Mouse (Mus musculus) CD4-positive helper T cell, adult 2 months (primary cell): Measurements from ENCODE around the gene Mrpl20.
A peak's percentile ranks its signal among the peaks of the same experiment; 100 is the strongest.

Experiments used
- DNase-seq: peaks from one replicate; pipeline ENCODE4 v3.0.0-alpha.2; 2012; ENCODE audit warnings: low read depth, missing footprints, low spot score

The Mrpl20 gene

DNA sequence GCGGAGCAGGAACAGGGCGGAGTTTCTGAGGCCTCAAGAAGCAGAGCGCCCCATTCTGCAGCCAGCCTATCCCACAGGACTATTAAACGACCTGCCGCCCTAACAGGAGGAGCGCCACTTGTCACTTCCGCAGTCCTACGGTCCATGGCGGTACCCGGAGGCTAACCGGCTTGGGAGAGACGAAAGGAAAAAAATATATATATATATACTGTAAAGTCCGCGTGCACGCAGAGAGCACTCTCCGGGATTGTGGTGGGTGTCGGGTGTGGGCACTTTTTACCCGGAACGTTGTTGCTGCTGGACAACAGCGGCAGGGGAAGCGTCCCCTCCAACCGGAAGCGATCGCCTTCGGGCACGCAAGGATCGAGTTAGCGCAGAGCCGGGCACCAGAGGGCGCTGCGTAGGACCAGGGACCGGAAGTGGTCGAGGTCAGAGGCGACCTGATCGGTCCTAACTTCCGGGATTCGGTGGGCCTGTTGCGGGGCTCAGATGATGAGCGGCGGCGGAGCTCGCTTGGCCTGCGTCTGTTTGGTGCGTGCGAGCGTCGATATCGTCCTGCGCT lies 28.6 kb downstream of the Mrpl20 start, which contains the start of gene Aurkaip1:
Gene Aurkaip1 (plus strand): TSS at position 68 of the 562 bp plus-strand sequence.
- DNase-seq: peak; percentile 91

DNA sequence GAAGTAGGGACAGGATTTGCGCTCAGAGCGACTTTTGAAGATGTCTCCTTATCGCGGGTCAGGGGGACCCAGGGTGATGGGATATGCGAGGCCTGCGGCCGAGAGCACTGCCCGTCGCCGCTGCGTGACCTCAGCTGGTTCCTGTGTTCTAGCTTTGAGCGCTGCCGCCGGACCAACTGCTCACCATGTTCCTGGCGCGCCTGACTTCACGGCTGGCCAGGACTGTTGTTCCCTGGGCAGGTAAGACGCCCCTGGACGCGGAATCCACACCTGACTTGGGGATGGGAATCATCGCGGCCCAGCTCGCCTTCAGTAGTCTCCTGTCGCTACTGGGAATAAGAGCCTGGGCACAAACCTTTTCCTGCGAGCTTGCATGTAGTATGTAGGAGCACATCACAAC lies 29.2 kb downstream of the Mrpl20 start:
- DNase-seq: no peak

GRCm38 (mm10) chr4:155832321-155832720 lies 29.6 kb downstream of the Mrpl20 start:
- no peak for DNase-seq

DNA sequence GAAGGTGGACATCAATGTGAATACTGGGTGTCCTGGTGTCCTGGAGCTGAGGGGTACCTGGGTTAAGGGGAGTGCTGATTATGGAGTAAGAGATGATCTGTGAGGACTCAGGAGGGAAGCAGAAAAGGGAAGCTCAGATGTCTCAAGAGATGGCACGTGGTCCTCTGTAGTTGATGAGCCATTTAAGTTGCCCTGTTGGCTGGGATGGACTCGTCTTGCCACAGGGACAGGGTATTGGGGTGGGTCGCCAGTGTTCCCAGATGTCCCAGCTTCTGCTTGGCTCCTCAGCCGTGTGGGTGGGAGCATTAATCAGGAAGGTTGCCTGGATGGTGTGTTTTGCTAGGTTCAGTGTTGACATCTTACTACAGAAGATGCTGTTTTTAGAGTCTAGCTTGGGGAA lies 30.6 kb downstream of the Mrpl20 start:
- DNase-seq: no peak

- DNase-seq: peak; percentile 78
Observed at GRCm38 (mm10) chr4:155833836-155834235, 31.2 kb downstream of the Mrpl20 start.

DNA sequence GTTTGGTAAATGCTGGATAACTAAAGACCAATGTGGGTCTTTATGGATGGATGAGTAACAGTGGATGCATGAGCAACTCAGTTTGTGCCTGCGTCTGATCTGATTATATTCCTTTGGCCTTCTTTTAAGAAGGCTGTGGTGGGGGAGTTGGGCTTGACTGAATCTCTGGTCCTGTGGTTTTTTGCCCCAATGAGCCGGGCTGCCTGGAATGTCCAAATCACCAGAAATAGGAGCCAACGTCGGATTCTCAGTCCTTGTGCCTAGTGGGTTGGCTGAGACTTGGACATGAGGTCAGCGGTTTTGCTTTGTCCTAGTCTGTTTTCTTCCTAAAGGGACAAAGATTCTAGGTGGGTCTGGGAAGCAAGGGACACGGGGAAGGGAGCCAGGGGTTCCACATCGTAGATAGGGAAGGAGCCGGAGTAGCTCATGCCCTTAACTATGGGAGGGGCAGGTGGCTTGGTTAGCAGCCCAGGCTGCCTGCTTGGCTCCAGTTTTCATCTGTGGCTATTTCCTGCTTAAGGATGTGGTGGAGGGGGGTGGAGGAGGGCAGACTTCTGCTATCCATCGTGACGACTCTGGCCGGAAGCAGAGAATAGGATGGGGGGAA lies 34.8 kb downstream of the Mrpl20 start:
- no peak for DNase-seq

DNA sequence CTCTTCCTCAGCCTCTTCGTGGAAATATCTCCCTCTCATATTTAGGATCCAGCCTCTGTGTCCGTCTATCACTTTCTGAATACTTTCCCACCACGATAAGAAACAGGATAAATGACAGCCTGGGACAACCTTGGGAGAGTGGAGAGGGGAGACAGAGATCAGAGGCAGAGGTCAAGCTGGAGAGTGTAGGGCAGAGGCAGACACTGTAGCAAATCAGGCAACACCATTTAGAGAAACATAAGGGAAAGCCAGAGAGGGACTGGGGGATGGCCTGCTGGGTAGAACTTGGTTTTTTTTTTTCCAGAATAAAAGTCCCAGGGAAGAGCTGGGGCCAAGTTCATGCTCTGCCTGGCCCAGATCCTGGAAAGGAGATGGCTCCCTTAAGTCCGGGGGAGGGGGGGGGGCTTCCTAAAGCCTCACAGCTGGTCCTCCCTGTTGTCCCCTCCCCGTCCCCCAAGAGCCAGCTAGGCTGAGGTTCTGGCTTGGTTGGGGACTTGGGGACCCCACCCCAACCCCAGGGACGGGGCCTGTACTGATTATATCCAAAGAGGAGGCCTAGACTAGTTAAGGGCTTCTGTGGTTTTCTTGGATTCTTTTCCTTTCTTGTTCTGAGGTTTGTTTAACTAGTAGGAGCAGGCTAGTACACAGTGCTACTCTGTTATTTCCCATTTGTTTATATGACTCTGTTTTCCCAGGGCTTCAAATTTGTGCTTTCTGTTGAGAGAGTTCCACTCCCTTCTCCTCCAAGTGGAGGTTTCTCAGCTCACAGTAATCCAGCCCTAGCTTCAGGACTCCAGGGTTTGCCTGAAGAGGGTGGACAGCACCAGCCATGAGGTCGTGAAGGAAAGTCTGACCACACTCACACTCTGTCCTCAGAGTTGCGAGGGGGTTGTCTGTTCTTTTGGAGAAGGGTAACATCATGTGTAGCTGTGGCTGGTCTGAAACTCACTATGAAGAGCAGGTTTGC lies 35.8 kb downstream of the Mrpl20 start:
- DNase-seq: no peak

DNA sequence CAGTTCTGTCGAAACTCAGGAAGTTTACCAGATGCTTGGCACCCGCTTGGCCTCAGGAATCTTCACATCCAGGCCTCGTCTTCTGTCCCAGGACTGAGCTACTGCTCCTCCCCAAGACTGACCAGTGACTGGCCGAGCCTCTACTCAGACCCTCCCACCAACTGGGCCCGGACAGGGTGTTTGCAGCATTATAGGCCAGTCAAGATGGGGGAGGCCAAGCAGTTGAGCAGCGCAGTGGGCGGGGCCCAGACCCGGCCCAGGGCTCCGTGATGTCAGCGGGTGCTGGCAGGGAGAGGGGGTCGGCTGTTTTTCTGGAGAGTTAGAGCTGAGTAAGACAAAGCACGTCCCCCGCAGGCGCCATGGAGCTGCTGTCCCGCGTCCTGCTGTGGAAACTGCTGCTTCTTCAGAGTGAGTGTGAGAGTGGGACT lies 36.8 kb downstream of the Mrpl20 start, which contains the start of gene Mxra8:
Gene Mxra8 (plus strand): TSS at position 198 of the 428 bp plus-strand sequence.
- no peak for DNase-seq

- peak; percentile 28 for DNase-seq
Observed at GRCm38 (mm10) chr4:155840076-155841002, 37.7 kb downstream of the Mrpl20 start.

DNA sequence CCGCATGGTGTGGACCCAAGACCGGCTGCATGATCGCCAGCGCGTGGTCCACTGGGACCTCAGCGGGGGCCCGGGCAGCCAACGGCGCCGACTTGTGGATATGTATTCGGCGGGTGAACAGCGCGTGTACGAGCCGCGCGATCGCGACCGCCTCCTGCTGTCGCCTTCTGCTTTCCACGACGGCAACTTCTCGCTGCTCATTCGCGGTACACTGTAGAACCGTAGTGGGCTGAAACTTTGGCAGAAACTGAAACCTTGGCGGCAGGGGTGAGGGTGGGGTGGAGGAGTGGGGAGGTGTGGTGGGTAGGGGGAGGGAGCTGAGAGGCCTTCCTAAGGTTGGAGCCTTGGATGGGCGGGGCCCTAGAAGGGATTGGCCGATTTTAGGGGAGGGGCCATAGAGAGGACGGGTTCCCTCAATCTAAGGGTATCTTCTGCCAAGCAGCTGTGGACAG lies 38.4 kb downstream of the Mrpl20 start:
- DNase-seq: peak; percentile 88

DNA sequence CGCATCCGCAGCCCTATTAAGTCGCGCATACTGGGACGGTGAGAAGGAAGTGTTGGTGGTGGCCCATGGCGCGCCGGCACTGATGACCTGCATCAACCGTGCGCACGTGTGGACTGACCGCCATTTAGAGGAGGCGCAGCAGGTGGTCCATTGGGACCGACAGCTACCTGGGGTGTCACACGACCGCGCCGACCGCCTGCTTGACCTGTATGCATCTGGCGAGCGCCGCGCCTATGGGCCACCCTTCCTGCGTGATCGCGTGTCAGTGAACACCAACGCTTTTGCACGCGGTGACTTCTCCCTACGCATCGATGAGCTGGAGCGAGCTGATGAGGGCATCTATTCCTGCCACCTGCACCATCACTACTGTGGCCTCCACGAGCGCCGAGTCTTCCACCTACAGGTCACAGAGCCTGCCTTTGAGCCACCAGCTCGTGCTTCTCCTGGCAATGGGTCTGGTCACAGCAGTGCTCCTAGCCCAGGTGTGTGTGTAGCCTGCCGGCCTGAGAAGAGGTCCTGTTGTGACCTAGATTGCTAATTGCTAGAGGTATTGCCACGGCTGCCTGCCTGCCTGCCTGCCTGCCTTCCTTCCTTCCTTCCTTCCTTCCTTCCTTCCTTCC lies 39.1 kb downstream of the Mrpl20 start:
- DNase-seq: peak; percentile 20

GRCm38 (mm10) chr4:155843231-155843630 lies 40.6 kb downstream of the Mrpl20 start:
- DNase-seq: no peak

DNA sequence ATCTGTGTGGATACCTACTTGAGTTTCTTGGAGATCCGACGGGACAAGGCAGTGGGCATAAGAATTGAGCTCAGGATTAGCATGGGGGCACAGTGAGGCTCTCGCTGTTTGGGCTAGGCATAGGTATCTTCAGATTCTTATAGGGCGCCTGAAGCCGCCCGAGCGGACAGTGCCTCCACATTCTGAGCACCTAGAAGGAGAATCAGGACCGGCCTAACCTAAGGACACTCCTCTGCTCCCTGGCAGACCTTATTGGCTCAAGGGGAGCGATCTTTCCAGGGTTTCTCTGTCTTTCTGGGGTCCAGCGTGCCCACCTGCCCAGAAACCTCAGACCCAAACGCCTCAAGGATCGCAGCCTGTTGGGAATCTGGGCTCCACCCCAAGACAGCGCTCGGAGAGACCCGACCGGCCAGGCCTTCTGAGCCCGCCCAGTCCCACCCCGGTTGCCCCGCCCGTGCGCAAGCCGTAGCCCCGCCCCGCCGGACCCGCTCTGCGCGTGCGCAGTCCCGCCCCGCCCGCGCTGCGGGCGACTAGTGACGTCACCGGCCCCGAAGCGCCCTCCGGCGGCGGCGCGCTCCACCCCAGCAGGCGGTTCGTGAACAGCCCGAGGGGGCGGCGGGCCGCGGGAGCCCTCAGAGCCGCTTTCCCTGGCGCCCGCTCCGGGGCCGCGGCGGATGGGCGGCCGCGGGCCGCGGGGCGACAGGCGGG lies 44.3 kb downstream of the Mrpl20 start, which contains the start of gene Dvl1:
Gene Dvl1 (plus strand): TSS at position 532 of the 708 bp plus-strand sequence.
- DNase-seq: peak; percentile 93

- peak; percentile 54 for DNase-seq
Observed at GRCm38 (mm10) chr4:155847591-155848352, 45.1 kb downstream of the Mrpl20 start.

DNA sequence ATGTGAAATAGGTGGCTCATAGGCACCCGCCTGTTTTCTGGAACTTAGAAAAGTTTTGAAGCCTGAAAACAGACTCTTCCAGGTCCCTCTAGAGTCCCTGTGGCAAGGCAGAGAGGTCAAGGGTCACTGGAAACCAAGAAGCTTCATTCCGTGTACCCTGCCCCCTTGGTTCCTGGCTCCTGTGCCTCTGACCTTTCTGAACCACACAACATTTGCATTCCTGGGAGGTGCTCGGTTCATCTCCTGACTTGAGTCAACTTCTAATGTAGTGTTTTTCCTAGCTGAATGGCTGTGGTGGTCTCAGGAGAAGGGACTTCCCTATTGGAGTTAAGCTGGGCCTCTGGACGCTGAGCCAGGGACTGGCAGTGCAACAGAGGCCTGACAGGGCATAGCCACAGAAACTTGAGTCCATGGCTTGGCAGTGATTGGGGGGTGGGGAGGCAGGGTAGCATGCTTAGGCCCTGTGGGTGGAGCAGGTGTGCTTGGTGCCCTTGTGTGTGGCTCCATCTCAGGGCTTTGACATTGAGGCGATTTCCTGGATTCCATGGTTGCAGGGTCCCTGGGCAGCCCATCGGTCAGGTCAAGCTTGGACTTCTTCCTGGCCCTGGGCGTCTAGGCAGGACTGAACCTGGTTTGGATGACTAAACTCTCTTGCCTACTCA lies 45.9 kb downstream of the Mrpl20 start:
- no peak for DNase-seq

- DNase-seq: no peak
Observed at GRCm38 (mm10) chr4:155849391-155849790, 46.7 kb downstream of the Mrpl20 start.

GRCm38 (mm10) chr4:155849792-155850451 lies 47.2 kb downstream of the Mrpl20 start:
- DNase-seq: no peak

DNA sequence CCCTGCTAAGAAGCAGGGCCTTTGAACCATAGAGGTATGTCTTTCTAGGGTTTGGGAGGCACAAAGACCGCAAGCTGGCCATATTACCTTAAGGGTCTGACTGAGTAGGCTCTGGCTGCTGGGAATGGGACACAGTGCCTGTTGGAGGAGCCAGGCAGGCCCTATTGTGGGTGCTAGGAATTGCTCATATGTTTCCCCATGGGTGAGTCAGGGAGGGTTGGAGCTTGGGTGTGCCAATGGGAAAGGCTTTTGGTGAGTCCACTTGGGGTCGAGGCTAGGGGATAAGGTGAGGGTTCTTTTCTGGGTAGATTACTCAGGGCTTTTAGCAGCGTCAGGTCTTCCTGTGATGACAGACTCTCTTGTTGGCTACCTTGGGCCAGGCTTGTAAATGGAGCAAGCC lies 48.7 kb downstream of the Mrpl20 start:
- DNase-seq: no peak
